Mouse (Mus musculus): ENCODE results near the gene Pan3. TPM values are rescaled to one million over a fixed set of nuclear protein-coding genes. Genes with fewer than 3 reads are reported as not detected.

Gene Pan3
- total and polyA plus RNA-seq, 3 experiments = 60.6 to 61.5 TPM; not detected in 1

DNA sequence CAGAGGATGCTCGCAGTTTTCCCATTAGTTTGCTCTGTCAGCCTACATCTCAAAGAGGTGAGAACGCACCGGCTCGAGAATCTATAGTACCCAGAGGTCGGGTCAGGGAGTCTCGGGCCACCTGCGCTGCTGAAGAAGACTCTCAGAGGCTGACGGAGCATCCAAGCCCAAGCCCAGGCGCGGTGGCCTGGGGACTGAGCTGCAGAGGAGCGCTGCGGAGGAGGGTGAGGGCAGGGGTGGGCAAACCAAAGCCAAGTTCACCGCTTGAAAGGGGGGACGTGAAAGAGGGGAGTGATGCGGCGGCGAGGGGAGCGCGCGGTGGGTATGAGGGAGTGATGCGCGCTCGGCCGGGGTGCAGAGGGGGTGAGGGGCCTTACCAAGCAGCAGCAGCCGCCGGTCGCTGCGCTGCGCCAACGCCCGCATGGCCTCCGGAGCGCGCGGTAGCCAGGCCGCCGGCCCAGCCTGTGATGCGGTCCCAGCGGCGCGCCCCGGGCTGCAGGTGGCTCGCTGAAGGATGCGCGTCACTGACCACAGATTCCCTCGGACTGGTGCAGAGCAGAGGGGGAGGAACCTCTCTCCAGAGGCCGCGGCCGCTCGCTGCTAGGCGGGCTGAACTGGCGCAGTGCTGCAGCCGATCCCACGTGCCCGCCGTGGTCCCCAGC is 30.0 kb upstream of the Pan3 start, which contains the start of gene Flt3:
Gene Flt3, minus strand, starts transcription at position 647 of the 662 bp plus-strand sequence.
- Histone ChIP-seq H3K36me3 (ENCODE audit: control insufficient read depth in 1 of 2, insufficient read depth in 2 of 2, low read length in 2 of 2) (no peaks in the 10 kb centered on the region), H3K79me2 (ENCODE audit: control insufficient read depth, insufficient read depth, low read length, poor library complexity) (no peaks in the 10 kb centered on the region), H3K27me3 (ENCODE audit: control insufficient read depth in 1 of 2, insufficient read depth in 2 of 2, low read length in 2 of 2) (no peaks in the 10 kb centered on the region), H3K9me3 (replicated peaks; ENCODE audit: insufficient read depth, low read length) (no peaks in the 10 kb centered on the region), H3K9ac (ENCODE audit: control insufficient read depth, low read depth, low read length, poor library complexity, severe bottlenecking) (no peak within 1 kb of the TSS), H3K27ac (ENCODE audit: control insufficient read depth, low read depth, low read length) (no peak within 1 kb of the TSS), H3K4me1 (ENCODE audit: control insufficient read depth in 1 of 2, insufficient read depth in 2 of 2, low read length in 2 of 2) (no peaks in the 10 kb centered on the region), H3K4me3 (ENCODE audit: control insufficient read depth in 1 of 2, insufficient read depth in 1 of 2, low read depth in 2 of 2, low read length in 2 of 2) (no peak within 1 kb of the TSS)
- no peak for DNase-seq (ENCODE audit: low read depth, low spot score)
- TF ChIP-seq USF1 (IDR thresholded peaks at IDR 0.05; ENCODE audit: low read depth, low read length) (no peak), MAZ (IDR thresholded peaks at IDR 0.05; ENCODE audit: low read depth, low read length) (no peak), KAT2A (conservative IDR thresholded peaks at IDR 0.05; ENCODE audit: low read depth, low read length) (no peak), MAFK (IDR thresholded peaks at IDR 0.05; ENCODE audit: borderline replicate concordance, low read depth, low read length) (no peak), USF2 (IDR thresholded peaks at IDR 0.05; ENCODE audit: borderline replicate concordance in 1 of 2, insufficient read depth in 1 of 2, low read depth in 1 of 2, low read length in 2 of 2) (no peak), BHLHE40 (IDR thresholded peaks at IDR 0.05; ENCODE audit: borderline replicate concordance, low read depth, low read length) (no peak), TCF12 (IDR thresholded peaks at IDR 0.05; ENCODE audit: low read depth, low read length) (no peak), MEF2A (IDR thresholded peaks at IDR 0.05; ENCODE audit: extremely low read depth, insufficient replicate concordance, low read depth, low read length, poor library complexity, severe bottlenecking) (no peak), MXI1 (IDR thresholded peaks at IDR 0.05; ENCODE audit: low read depth, low read length) (no peak), ZC3H11A (IDR thresholded peaks at IDR 0.05; ENCODE audit: low read depth, low read length) (no peak), JUND (IDR thresholded peaks at IDR 0.05; ENCODE audit: low read depth, low read length) (no peak), NRF1 (IDR thresholded peaks at IDR 0.05; ENCODE audit: insufficient read depth, low read depth, low read length, poor library complexity, severe bottlenecking) (no peak), CHD1 (IDR thresholded peaks at IDR 0.05; ENCODE audit: low read depth, low read length) (no peak), CTCF (IDR thresholded peaks at IDR 0.05 in 2 of 3, conservative IDR thresholded peaks at IDR 0.05 in 1 of 3; ENCODE audit: control insufficient read depth in 1 of 3, insufficient read depth in 1 of 3, low read depth in 2 of 3, low read length in 3 of 3, poor library complexity in 1 of 3, severe bottlenecking in 1 of 3) (no peak), ZNF384 (IDR thresholded peaks at IDR 0.05; ENCODE audit: low read depth, low read length) (no peak), NELFE (IDR thresholded peaks at IDR 0.05; ENCODE audit: low read depth, low read length) (no peak), SIN3A (IDR thresholded peaks at IDR 0.05; ENCODE audit: low read length) (no peak), ELF1 (IDR thresholded peaks at IDR 0.05; ENCODE audit: low read depth, low read length) (no peak), RCOR1 (IDR thresholded peaks at IDR 0.05; ENCODE audit: low read depth, low read length) (no peak)
